11 mouse cellular contexts compared by ENCODE assay signal in the genomic region with DNA sequence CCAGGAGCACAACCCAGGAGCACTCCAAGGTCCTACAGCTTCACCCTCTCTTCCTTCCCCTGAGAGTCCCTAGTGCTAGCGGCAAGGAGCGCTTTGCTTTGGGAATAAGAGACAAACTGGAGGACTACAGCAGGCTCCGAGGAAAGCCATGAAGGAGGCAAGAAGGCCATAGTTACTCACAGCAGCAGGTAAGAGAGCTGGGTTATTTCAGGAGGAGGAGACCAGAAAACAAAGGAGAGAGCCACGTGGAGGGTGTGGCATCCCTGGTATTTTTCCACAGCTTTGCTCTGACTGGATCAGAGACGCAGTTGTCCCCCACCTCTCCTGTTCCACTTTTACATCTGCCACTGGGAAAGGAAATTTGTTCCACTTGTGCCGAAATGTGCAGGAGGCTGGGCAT. TPM values are rescaled to one million over a fixed set of nuclear protein-coding genes. Genes with fewer than 3 reads are reported as not detected.
DNase-seq lines count a peak whose midpoint lies in the region; ATAC-seq and TF ChIP-seq lines count a peak whose summit lies in the region.
"Had no signal": no experiment of that assay in that cellular context is flagged by ENCODE, and none has a peak within 500 bp of the region (broad histone marks: within the 10 kb centered on the region; RNA-seq: fewer than 3 reads in every experiment).

No protein-coding gene starts in this region.

- H3K4me3 ChIP-seq in testis, adult 2 months (ENCODE audit: control insufficient read depth, low read depth, low read length) = no peak overlapping the region
- no peak overlapping the region for H3K4me3 ChIP-seq in kidney, embryonic 16.5 days (ENCODE audit: low read length)

- H3K36me3 ChIP-seq in testis, adult 2 months (ENCODE audit: control insufficient read depth, insufficient read depth, low read length) = no peaks in the 10 kb centered on the region
- no peaks in the 10 kb centered on the region for H3K36me3 ChIP-seq in kidney, embryonic 16.5 days (ENCODE audit: insufficient read depth, low read length)

- H3K4me1 ChIP-seq in testis, adult 2 months (ENCODE audit: control insufficient read depth, insufficient read depth, low read length) = peaks cover 5% of the 10 kb centered on the region
- H3K4me1 ChIP-seq in kidney, embryonic 16.5 days (ENCODE audit: insufficient read depth, low read length) = peaks cover 48% of the 10 kb centered on the region

- no peak for TF ChIP-seq POLR2A in testis, adult 2 months (IDR thresholded peaks at IDR 0.05; ENCODE audit: control insufficient read depth, low read depth, low read length)

- H3K27me3 ChIP-seq in testis, adult 2 months (ENCODE audit: control insufficient read depth, insufficient read depth, low read length) = no peaks in the 10 kb centered on the region
- H3K27me3 ChIP-seq in kidney, embryonic 16.5 days (ENCODE audit: insufficient read depth, low read length) = no peaks in the 10 kb centered on the region

- peak overlapping the region; percentile 6; the same call in 1 of the 2 replicates for H3K9ac ChIP-seq in kidney, embryonic 16.5 days (replicated peaks; ENCODE audit: low read length)

- intact Hi-C loops in heart, postnatal 25 days (cut with DNase I) = no loop called here

- H3K9me3 ChIP-seq in kidney, embryonic 16.5 days (ENCODE audit: low read length) = no peaks in the 10 kb centered on the region

- 50% methylated on average over 6 of the region's 6 CpGs for WGBS in kidney, embryonic 16.5 days

- ATAC-seq in kidney, embryonic 16.5 days (ENCODE audit: low FRiP score, low TSS enrichment) = no peak; the same call in 1 of the 2 replicates

- peak overlapping the region; percentile 68 for H3K27ac ChIP-seq in testis, adult 2 months (ENCODE audit: control insufficient read depth, insufficient read depth, low read depth, low read length)
- peak overlapping the region; percentile 61 for H3K27ac ChIP-seq in kidney, embryonic 16.5 days (ENCODE audit: low read length)
- H3K27ac ChIP-seq: macrophage had no signal

- no peak for TF ChIP-seq CTCF in testis, adult 2 months (IDR thresholded peaks at IDR 0.05; ENCODE audit: control insufficient read depth, insufficient read depth, insufficient replicate concordance, low read depth, low read length)

- no peak overlapping the region for H3K4me2 ChIP-seq in kidney, embryonic 16.5 days (replicated peaks; ENCODE audit: low read depth, low read length)

- peak; percentile 93 for DNase-seq in heart, adult 11 months
- DNase-seq in heart, postnatal 25 days (ENCODE audit: low spot score) = no peak
- no peak for DNase-seq in testis, postnatal 10 days (ENCODE audit: low spot score)
- DNase-seq in spleen, postnatal 10 days (ENCODE audit: low spot score in 2 of 2) = no peak
- no peak for DNase-seq in frontal cortex, adult 2 months (ENCODE audit: extremely low spot score in 1 of 2, low spot score in 1 of 2)
- no peak for DNase-seq in left cerebral cortex, adult 18-20 months (ENCODE audit: low spot score in 2 of 2)
- DNase-seq: layer of hippocampus, postnatal 36 days; spleen, adult 18-20 months had no signal

RNA-seq across cellular contexts. Expression of a gene that starts 16.6 kb away (rescaled TPM):
- total RNA-seq in heart, postnatal 25 days (2021) = 10 to 100 TPM; 32.8 to 36.6 TPM
- 31.2 and 31.4 TPM in 2 replicates for polyA plus RNA-seq in testis, adult 2 months (2012; rRNA removed)
- polyA plus RNA-seq in kidney, embryonic 16.5 days (2015; fragmentation: Nextera tagmentation; extraction: Ambion mirVana) = 138 and 144 TPM in 2 replicates
- 108 TPM in 2 replicates for polyA plus RNA-seq in frontal cortex, adult 2 months (2012; rRNA removed)
- total RNA-seq in left cerebral cortex, adult 18-20 months (2021) = 10 to 100 TPM; 95.1 to 98.8 TPM

RNA-seq across cellular contexts. Expression of a gene that starts 37.5 kb away (rescaled TPM):
- 10 to 100 TPM; 10.5 to 13.2 TPM for total RNA-seq in heart, postnatal 25 days (2021)
- 13.6 and 14.1 TPM in 2 replicates for polyA plus RNA-seq in testis, adult 2 months (2012; rRNA removed)
- 14.8 and 18.2 TPM in 2 replicates for polyA plus RNA-seq in kidney, embryonic 16.5 days (2015; fragmentation: Nextera tagmentation; extraction: Ambion mirVana)
- 33.2 and 34.8 TPM in 2 replicates for polyA plus RNA-seq in frontal cortex, adult 2 months (2012; rRNA removed)
- total RNA-seq in left cerebral cortex, adult 18-20 months (2021) = 10 to 100 TPM; 37.2 to 39.0 TPM
